Mouse (Mus musculus) lung, adult 18-20 months (tissue): ENCODE measurements at regions not wholly inside any gene's neighbourhood (a gene's known extent, or its start where the extent isn't known, plus 50 kb on each side); places are given as distances from the start of the nearest gene placed in this dataset.
A peak's percentile ranks its signal among the peaks of the same experiment; 100 is the strongest.

Experiments used
- DNase-seq, 2 experiments: peaks; one replicate each; pipeline ENCODE4 v3.0.0; 2022; ENCODE audit warnings: mixed read lengths in 2 of 2

- DNase-seq, result no peak
Measured at GRCm38 (mm10) chr8:103378545-103378944, 593.1 kb upstream of the Cdh11 start.

GRCm38 (mm10) chr8:103381575-103381974 lies 596.1 kb upstream of the Cdh11 start:
- DNase-seq, result no peak

GRCm38 (mm10) chr8:103391359-103391758 lies 605.9 kb upstream of the Cdh11 start:
- DNase-seq, result no peak

GRCm38 (mm10) chr8:103395316-103395715 lies 609.9 kb upstream of the Cdh11 start:
- DNase-seq, result no peak

DNA sequence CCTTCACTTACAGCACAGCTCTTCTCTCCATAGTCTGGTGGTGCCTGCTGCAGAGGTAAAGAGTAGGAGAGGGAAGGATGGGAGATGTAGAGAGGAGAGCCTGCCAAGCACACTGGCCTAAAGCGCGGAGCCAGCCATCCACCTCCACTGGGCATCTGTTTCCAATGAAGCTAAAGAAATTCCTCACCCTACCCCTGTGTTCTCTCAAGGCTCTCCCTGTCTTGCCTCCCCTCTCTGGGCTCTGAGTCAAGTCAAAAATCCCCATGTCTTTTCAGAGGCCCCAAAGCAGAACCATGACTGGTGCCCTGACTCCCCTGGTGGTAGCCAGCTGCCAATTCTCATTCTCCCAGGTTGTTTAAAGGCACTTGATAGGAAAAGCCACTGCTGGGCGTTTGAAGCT lies 612.7 kb upstream of the Cdh11 start:
- DNase-seq, result no peak

DNA sequence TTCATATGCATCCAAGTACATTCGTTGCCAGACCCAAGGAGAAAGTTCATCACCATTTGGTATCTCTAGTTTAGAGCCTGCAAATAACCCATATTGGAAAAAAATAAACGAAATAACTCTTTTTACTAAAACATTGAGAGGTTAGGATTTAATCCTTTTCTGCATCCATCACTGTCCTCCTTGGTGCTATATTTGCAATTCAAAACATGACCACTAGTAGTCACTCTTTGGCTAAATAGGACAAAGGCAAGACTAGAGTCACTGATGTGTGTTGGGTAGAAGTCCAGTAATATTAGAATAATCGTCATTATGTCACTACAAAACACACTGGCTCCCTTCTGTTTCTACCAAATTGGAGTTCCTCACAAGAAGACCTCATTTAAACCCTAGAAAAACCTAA lies 614.0 kb upstream of the Cdh11 start:
- no peak for DNase-seq

GRCm38 (mm10) chr8:103400143-103400542 lies 614.7 kb upstream of the Cdh11 start:
- DNase-seq, result no peak

GRCm38 (mm10) chr8:103402731-103403130 lies 617.3 kb upstream of the Cdh11 start:
- DNase-seq, result no peak

DNA sequence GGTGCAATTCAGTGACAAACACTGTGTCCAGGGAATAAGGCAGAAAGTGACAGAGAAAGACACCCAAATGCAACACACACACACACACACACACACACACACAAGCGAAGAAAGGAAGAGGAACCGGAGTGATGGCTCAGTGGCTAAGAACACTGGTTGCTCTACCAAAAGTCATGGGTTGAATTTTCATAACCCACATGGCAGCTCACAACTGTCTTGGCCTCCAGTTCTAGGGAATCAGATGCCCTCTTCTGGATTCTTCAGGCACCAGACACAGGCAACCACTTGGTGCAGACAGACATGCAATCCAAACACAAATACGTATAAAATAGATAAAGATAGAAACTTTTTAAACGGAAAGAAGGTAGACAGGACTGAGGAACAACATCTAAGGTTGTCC lies 618.4 kb upstream of the Cdh11 start:
- no peak for DNase-seq

- no peak for DNase-seq
Measured at GRCm38 (mm10) chr8:103405787-103406186, 620.3 kb upstream of the Cdh11 start.

DNA sequence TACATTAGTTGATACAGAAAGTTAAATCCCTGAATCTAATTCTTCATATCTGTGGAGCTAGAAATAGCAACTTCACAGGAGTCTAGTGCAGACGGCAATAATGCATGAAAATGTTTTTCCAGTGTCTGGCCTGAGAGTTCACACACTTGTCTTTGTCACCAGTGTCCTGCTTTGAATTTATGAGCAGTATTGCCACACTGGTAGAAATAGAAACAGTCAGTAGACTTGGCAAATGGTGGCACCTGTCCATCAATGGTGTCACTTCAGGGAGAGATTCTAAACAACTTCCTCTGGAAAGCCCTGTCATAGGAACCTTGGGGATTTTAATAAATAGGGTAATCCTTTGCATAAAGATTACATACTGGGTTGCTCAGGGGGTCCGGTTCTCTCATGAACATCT lies 621.5 kb upstream of the Cdh11 start:
- no peak for DNase-seq

GRCm38 (mm10) chr8:103407631-103408030 lies 622.2 kb upstream of the Cdh11 start:
- DNase-seq, result no peak

DNA sequence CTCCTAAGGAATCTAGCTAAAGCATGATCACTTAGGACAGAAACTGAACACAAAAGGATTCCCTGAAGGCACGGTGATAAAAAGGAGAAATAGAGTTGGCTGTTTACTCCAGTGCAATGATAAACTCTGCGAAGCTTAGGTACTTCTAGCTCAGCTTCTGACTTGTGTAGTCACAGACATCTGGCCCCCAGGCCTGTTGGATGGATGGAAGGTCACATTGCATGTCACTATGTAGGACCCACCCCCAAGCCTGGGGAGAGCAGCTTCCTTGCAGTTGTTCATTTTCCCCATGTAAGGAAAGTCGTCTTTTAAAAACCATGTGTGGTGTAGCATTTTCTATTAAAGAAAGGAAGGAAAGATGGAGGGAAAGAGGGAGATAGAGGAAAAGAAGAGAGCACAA lies 623.0 kb upstream of the Cdh11 start:
- no peak for DNase-seq

DNA sequence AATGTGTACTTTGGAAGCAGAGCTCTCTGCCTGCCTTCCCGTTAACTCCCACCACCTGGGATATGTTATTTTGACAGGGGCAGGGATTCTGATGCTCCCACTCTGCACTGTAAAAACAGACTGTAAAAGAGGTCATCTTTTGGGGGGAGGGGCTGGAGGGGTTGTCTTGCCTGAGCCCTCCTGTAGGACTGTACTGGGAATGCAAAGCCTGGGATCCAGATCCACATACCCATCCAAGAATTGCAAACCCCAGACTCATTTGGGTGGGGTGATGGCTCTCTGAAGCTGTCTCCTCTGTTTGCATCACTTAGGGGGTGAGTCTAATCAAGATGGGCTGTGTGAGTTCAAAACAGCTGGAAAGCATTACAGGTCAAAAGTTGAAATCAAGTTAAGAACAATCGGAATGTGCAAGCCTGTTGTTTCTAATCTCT lies 623.7 kb upstream of the Cdh11 start:
- peak; percentile 14 to 31 for DNase-seq

- no peak for DNase-seq
Measured at GRCm38 (mm10) chr8:103412731-103413130, 627.3 kb upstream of the Cdh11 start.

GRCm38 (mm10) chr8:103413589-103414575 lies 628.4 kb upstream of the Cdh11 start:
- peak in 1 of 2 experiments; percentile 5 for DNase-seq

DNA sequence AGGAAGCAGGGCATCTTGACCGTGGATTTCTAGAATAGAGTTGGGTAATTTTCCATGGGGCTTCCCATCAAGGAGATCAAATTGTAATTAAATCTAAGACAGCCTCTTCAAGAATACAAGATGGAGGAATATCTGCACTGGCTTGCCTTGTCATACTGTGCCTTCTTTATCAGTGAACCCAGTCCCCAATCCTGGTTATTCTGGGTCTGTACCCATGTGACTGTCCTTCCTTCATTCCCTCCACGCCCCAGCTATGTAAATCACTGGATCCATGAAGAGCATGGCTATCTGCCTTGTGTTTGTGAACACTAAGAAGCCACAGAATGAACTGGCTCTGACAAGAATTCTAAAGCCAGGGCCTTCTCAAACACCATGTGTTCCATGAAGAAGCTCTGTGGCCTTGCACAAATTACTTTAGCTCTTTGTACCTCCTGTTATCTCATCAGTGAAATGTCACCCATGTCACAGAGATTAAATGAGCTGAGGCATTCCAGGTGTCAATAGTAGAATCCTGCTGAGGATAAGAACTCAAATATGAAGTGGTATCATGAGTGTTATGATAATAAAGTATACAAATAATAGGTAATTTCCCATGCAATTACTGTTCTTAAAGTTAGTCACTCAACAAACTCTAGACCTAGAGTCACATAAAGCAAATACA lies 637.0 kb upstream of the Cdh11 start:
- DNase-seq, result no peak

GRCm38 (mm10) chr8:103425967-103426366 lies 640.5 kb upstream of the Cdh11 start:
- DNase-seq, result no peak

GRCm38 (mm10) chr8:103430874-103431492 lies 645.5 kb upstream of the Cdh11 start:
- no peak for DNase-seq

GRCm38 (mm10) chr8:103433532-103434105 lies 648.2 kb upstream of the Cdh11 start:
- peak in 1 of 2 experiments; percentile 30 for DNase-seq

GRCm38 (mm10) chr8:103438995-103439717 lies 653.7 kb upstream of the Cdh11 start:
- DNase-seq, result peak; percentile 6 to 13

GRCm38 (mm10) chr8:103441163-103441562 lies 655.7 kb upstream of the Cdh11 start:
- peak; percentile 9 to 16 for DNase-seq
